Mouse (Mus musculus) T-helper 1 cell (primary cell): ENCODE data around the gene Fam71e1.

Source experiments
- in situ Hi-C: fragments of 300-600 bp; cut with MboI, MseI; formaldehyde crosslinking; loops from one replicate; pipeline ENCODE4 v1.15.1; 2025; ENCODE audit warnings: high pct_unique_total_duplicates

Gene Fam71e1

DNA sequence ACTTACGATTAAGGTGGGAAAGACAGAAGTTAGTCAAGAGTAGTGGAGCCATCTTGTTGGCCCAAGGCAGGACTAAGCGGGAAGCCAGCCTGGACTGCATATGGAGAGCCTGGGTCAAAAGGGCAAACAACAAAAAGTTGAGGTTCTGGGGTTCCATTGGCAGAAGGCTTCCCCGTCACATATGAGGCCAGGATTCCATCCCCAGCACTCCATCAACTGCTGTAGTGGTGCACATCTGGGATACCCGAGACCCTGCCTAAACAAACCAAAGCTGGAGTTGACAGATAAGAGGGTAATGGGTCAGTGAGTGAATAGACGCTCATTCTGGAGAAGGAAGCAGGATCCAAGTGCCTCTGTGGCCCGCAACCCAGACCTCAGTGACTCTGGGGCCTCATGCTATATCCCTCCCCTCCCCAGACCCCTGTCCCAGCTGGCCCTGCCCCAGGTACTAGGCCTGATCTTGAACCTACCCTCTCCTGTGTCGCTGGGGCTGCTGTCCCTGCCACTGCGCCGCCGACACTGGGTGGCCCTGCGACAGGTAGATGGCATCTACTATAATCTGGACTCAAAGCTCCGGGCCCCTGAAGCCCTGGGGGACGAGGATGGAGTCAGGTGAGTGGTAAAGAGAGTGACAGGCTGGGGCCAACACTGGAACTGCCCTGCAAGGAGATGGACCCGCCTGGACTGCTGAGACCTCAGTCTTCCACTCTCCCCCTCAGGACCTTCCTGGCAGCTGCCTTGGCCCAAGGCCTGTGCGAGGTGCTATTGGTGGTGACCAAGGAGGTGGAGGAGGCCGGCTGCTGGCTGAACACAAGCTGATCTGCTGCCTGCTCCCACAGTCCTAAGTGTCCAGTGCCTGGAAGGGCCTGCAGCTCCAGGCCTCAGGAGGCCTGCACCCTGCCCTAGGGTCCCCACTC is 25.4 kb upstream of the Fam71e1 start:
- in situ Hi-C loops, result no loop called here

DNA sequence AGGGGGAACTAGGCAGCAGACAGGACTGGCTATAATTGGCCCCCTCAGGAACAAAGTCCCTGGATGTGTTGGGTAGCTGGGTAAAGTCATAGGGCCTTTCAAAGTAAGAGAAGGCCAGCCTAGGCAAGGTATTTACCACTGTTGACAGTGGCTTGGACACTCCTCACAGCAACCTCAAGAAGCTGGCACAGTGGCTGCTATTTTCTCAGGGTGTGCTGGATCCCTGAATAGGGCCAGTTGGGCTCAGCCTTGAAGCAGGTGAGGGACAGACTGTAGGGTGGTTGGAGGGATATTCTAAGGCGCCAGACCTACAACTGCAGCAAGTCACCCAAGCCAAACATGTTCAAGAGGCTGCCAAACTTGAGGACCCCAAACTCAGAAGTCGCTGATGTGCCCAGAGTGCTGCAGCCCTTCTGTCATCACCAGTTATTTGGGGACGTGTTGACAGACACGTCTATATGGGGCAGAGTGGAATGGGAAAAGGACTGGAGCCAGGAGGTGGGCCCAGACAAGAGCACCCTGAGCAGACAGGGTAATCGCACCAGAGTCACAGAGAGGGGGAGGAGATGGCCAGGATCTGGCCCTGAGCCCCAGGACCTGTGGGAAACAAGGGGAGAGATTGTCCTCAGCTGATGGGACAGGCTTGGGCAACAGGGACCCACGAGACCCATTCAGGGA is 24.4 kb upstream of the Fam71e1 start:
- in situ Hi-C loops, result no loop called here

DNA sequence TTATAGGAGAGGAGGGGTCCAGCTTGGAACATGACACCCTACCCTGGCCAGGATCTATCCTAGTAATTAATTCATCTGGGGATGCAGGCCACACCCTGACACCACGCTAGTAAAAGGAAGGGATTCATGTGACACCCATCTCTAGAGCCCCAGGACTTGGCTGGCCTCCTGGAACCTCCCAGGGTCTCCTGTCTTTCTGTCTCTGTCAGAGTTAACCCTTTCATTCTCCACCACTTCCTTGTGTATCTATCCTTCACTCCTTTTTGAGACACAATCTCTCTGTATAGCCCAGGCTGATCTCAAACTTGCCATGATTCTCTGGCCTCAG is 23.9 kb upstream of the Fam71e1 start:
- in situ Hi-C loops, result no loop called here

DNA sequence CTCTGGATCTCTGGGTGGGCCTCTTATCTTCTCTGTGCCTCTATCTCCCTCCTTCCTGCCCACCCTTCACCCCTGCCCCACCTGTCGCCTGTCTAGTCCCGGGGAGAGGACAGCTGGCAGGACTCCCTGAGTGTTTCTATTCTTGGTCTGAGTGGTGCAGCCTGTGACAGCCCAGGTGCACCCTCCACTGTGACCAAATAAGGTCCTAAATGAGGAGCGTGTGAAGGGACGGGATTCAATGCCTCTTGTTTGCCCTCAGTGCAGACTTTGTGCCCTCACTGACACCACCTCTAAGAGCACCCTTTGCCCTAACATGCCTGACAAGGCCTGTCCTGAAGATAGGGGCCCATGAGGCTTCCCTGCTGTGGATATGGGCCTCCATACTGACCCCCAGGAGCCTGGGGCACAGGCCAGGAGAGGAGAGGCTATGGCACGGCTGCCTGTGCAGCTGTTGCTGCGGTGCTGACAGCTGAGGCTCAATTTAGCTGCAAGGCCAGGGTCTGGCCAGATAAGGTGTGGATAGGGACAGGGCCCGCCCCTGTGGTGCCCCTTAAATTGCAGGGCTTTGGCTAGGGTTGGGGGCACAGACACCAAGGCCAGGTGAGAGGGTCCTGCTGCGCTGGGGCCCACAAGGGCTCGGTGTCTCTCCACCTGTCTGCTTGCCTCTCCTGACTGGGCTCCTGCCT is 23.3 kb upstream of the Fam71e1 start:
- in situ Hi-C loops, result no loop called here

DNA sequence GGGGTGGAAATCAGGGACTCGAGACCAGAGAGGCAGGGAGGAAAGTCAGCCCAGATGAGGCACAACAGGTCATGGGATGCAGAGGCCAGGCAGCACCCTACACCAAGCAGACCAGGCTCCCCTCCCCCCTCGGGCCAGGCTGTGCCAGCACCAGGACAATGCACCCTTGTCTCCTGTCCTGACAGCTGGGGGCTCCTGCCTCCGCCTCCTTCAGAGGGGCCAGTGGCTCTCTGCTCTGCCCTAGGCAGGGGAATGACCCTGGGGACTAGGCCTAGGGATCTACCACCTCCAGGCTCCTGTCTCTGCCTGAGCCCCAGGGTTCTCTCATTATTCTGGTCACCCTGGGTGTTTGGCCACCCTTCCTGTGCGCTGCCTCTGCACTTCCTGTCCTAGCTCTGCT is 22.0 kb upstream of the Fam71e1 start:
- in situ Hi-C loops, result no loop called here

DNA sequence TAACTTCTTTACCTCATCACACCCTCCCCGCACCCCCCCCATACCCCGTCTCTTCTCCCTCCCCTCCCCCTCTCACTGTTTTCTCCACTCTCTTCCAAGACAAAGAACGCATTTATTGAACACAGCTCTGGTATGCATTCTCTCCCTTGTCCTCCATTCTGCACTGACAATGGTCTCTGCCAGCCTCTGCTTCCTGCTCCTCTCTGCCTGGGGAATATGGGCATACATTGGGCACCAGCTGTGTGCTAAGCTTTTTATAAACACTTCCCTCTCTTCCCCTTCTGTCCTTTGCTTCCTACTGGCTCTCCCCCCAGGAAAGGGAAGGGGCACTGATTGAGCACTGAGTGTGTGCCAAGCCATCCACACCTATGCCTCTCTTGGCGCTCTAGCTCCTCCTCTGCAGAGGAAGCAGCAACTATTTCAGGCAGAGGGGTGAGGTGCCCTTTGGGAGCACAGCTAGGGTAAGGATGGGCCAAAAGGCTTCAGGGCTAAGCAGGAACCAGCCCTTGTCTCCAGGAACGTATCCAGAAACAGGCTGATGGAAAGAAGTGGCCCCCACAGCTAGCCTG is 21.3 kb upstream of the Fam71e1 start:
- in situ Hi-C loops, result no loop called here

DNA sequence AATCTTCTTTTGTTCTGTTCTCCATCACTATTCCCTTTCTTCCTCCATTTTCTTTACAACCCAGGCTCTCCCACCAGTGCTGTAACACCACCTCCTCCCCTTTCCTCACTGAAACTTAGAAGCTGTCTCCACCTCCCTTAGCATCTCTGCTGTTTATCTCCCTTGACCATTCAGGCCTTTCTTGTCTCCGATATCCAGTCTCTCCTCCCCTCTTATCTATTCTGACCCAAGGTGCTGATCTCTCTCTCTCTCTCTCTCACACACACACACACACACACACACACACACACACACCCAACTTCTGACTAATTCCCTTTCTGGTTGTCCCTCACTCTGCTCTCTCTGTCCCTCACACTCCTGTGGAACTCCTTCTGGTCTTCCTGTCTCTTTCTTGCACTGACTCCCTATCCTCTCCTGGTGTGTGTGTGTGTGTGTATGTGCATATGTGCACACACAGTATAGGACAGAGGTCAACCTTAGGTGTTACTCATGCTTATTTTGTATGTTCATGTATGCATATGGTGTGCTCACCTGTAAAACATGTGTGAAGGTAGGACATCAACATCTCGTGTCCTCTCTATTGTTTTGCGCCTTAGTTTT is 13.4 kb upstream of the Fam71e1 start:
- in situ Hi-C loops, result loop anchor here (5.0 kb wide), 1 partner anchor 201 kb away; no protein-coding TSS in a partner anchor

DNA sequence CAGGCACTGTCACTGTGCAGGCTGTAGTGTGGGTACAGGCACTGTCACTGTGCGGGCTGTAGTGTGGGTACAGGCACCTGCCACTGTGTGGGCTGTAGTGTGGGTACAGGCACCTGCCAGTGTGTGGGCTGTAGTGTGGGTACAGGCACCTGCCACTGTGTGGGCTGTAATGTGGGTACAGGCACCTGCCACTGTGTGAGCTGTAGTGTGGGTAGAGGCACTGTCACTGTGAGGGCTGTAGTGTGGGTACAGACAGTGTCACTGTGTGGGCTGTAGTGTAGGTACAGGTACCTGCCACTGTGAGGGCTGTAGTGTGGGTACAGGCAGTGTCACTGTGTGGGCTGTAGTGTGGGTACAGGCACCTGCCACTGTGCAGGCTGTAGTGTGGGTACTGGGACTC is 12.3 kb upstream of the Fam71e1 start:
- in situ Hi-C loops, result loop anchor here (5.0 kb wide), 1 partner anchor 202 kb away; no protein-coding TSS in a partner anchor

DNA sequence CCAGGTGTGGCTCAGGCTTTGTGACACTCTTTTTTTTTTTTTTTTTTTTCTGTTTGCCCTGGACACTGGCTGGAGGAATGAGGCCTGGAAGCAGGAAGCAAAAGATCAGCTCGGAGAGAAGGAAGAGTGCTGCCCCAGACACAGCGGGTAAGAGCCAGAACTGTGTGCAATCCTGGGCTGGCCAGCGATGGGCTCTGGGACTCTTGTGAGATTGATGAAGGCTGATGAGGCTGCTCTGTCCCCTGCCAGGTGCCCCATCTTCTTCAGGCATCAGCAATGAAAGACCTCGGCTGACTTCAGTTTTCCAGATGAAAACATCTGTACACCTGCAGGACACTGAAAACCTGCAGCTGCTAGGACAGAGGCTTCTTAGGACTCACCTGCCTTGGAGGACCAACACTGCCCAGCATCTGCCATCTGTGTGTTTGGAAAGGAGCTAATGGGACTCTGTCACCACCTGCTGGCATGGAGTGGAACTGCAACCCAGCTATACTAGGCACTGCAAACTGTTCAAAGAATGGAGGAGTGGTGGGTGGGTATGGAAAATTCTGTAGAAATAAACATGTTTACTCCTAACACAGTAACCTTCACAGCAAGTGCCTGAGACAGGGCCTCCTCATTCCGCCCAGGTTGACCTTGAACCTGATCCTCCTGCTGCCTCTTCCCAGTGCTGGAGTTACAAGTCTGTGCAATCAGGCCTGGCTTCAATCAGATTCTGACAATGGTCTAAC is 11.4 kb upstream of the Fam71e1 start:
- in situ Hi-C loops, result loop anchor here (5.0 kb wide), 1 partner anchor 203 kb away; no protein-coding TSS in a partner anchor

DNA sequence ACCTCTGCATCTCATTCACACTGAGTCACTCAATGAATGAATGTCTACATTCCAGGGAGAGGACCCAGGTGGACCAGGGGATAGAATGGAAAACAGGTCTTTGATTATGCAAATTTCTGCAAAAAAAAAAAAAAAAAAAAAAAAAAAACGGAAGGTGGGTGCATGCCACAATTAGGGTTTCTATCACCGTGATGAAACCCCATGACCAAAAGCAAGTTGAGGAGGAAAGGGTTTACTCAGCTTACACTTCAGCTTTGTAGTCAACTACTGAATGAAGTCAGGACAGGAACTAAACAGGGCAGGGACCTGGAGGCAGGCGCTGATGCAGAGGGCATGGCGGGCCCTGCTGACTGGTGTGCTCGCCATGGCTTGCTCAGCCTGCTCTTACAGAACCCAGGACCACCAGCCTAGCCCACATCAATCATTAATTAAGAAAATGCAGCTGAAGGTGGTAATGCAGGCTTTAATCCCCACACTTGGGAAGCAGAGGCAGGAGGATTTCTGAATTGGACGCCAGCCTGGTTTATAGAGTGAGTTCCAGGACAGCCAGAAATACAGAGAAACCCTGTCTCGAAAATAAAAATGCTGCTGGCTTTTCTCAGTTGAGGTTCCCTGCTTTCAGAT is 10.7 kb upstream of the Fam71e1 start:
- in situ Hi-C loops, result no loop called here

DNA sequence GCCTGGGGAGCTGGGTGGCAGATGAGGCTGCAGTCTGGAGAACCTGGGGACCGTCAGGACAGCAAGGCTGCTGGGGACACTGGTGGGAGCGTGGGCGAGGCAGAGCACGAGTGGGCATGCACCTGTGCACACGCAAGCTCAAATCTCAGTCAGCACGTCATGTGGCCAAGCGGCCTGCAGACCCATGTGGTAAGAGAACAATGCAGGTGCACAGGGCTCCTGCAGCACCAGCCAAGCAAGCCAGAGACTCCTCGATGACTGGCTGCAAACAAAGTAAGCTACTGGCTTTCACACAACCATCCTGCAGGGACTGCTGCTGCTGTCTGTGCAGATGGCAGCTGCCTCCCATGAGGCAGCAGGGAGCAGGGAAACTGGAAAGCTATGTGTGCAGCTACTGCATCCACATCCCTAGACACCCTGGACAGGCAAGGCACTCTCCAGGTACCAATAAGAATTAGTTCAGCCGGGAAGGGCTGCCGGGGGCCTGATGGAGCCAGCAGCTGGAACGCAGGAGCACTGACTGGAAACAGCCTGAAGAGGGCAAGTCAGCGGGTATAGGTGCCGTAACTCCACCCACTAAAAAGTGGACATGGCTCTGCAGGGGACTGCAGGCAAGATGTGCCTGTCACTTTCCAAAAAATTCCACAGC is 9.3 kb upstream of the Fam71e1 start:
- in situ Hi-C loops, result no loop called here

DNA sequence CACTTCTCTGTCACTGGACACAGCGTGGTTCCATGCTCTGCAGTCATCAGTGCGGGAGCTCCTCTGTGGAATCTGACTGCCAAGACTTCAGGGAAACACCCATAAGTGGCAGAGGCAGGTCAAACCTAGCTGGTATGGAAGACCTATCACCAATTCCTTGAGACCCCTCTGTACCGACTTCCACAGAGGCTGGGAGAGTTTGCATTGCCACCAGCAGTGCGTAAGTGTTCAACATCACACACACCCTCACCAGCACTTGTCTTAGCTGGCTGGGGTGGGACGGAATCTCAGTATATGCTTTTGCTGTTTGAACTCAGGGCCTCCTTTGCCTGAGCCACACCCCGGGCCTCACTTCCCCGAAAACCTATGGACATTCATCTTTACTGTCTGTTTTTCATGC is 8.4 kb upstream of the Fam71e1 start:
- in situ Hi-C loops, result no loop called here

DNA sequence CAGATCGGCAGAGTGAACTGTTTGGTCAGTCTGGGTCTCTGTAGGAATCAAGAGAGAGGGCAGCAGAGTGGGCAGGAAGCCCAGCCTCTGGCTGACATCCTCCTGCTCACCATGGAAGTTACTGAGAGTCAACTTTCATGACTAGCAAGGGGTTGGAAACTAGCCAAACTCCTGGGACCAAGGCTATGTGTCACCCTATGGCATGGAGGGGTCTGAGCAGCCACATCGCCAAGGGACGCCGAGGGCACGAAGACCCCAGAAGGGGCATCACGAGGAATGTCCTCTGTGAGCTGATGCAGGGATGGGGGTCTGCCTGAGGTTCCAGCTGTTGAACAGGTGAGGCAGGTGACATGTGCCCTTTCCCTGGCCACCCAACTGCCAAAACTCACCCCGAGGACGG is 7.8 kb upstream of the Fam71e1 start:
- in situ Hi-C loops, result no loop called here

DNA sequence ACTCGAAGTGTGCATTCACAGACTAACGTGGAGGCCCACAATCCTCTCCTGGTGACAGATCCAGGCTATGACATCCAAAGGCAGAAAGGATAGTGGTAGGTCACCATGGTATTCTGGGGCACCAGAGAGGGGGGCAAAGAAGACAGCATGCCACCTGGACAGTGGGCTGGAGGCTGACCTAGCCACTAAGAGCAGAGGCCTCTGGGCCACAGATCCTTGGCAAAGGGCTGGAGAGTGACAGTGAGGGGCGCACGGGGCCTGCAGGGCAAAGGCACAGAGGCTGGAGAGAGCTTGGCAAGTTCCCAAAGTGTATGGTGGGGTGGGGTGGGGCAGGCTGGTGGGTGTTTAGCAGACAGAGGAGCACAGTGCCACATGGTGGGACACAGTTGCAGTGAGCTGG is 6.1 kb upstream of the Fam71e1 start:
- in situ Hi-C loops, result no loop called here

DNA sequence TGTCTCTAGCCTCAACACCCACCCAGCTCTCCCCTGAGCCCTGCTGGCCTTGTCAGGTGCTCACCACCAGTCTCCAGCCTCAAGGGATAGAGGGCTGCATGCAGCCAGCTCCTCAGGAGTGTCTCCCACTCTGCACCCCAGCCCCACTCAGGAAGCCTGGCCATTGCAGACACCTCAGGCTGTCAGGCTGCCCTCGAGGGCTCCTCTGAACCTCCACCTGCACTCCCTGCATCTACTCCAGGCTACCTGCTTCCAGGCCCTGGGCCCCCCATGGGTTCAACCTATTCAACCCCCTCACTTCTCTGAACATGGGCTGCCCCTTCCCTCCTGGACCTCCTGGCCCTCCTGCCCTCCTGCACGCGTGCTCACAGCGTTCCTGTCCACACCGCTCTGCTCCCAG is 5.0 kb upstream of the Fam71e1 start:
- in situ Hi-C loops, result no loop called here

DNA sequence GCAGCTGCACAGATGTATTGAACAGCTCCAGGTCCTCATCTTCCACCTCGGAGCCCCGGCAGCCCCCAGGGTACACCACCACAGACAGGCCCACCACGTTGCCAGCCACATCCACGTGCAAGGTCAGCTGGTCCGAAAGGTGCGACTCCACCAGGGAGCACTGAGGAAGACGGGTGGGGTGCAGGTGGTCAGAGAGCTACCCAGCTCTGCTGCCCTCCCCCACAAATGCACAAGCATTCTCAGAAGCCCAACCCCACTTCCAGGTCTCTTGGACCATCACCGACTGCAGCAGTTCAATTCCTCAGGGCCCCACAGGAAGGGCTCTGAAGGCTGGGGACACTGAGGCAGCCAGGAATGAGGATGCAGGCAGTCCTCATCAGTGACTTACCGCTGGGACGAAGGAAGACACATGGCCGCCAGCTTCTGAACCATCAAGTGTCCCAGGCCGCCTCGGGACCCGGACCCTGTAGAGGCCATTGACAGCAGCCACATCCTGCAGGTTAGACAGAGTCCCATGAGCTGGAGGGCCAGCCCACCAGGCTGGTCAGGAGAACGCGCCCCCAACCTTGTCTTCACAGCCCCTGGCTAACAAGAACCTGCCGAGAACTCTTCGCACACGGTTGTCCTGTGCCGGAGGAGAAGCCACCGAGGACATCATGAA is 4.1 kb upstream of the Fam71e1 start:
- in situ Hi-C loops, result no loop called here

DNA sequence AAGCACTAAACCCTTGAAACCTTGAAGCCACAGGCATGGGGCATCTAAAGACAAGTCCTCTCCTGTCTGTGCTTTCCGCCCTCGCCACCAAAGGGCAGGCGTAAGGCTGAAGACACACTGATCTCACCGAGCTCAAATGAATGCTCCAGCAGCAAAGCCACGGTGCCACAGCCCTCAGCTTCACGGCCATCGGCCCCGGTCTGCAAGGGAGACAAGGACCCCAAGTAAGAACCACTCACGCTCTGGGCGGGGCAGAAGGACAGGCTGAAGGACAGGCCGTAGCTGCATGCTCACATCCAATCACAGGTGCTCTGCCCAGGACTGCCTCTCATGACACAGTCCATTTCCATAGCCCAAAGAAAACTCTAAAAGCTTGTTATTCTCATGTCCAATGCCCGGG is 1.7 kb upstream of the Fam71e1 start:
- in situ Hi-C loops, result no loop called here

DNA sequence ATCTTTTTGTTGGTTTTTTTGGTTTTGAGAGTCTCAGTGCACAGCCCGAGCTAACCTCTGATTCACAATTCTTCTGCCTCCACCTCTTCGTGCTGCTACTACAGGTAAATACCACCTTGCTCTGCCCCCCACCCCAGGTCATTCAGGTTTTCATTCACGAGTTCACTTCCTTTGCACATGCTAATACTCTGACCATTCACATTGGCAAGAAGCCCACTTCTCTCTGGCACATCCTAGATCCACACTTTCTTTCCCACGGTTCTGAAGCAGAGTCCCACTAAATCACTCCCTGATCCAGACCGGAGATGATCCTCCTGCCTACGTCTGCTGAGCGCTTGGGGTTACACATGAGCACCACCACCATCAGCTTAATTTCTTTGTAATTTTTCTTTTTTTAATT is 1.3 kb upstream of the Fam71e1 start:
- in situ Hi-C loops, result no loop called here

DNA sequence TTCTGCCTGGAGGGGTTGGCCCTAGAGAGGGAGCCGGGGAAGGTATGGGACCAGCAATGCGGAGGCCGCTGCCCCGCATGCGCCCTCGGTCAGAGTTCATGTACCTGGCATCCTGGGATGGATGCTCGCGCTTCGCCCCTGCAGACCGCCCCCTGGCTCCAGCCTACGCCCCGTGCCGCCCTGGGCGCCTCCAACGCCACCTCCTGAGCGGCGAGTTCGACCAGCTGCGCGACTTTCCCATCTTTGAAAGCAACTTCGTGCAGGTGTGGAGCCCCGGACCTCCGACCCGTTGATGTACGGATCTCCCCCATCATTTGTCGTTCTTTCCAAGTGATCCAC is 359 bp downstream of the Fam71e1 start:
- in situ Hi-C loops, result no loop called here
